Mouse (Mus musculus): Measurements from ENCODE around the gene Dgkz.

Dgkz gene

DNA sequence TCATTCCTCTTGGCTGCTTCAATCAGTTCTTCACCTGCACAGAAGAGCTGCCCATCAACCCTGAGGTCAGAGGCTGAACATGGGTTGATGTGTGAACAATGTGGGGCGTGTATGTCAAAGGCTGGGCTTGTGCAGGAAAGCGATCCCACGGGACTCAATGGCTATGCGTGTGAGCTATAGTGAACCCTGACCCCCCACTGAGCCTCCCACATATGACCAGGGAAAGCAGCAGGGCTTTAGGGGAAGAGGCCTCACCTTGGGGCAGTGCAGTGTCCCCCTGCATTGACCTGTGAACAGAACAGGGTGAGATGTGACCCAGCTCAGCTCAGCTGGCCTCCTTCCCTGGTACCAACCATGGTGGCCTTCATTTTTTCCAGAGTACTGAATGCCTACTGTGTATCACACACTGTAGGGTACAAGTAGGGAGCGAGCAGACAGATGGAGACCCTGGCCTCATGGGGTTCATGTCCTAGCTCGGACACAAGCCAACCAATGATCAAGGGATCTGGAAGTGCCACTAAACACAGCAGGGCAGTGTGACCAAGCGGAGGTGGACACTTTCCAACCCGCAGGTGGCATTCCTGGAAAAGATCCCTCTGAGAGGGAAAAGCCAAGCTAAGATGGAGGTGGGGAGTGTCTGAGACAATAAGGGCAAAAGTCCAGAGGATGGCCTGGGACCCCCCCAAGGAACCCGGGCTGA is 40.7 kb downstream of the Dgkz start:
- DNase-seq (ENCODE audit: low read depth) = no peak

DNA sequence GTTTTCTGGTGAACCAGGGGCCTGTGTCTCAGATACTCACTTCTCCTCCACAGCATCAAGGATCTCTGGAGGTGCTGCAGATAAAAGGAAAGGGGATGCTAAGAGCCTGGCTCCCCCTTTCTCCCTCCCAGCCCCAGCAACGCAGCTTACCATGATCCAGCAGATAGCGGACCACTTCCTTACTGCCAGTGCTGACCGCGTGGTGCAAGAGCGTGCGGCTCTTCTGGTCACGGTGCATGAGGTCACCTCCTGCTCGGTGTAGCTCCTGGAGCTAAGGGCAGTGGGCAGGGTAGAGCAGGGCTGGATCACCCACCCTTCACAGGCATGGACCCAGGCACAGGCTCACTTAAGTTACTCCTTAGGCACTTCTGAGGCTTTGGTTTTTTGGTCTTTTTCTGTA is 41.6 kb downstream of the Dgkz start:
- DNase-seq (ENCODE audit: low read depth) = no peak

DNA sequence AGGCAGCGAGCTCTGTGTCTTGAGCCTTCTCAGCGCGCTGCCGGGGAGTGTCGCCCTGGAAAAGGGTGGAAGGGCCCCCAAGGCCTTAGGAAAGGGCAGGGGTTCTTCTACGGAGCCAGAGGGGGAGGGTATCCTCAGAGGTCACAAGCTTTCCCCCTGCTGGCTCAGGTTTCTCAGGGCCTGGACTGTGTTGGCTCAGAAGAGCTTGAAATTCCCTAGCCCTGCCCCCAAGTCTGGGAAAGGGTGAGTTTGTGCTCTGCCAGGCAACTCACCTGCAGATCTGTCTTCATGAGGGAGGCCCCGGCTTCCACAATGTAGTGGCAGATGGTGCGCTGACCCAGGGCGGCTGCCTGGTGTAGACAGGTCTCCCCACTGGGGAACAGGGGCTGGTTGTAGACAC is 42.2 kb downstream of the Dgkz start:
- DNase-seq (ENCODE audit: low read depth) = no peak

DNA sequence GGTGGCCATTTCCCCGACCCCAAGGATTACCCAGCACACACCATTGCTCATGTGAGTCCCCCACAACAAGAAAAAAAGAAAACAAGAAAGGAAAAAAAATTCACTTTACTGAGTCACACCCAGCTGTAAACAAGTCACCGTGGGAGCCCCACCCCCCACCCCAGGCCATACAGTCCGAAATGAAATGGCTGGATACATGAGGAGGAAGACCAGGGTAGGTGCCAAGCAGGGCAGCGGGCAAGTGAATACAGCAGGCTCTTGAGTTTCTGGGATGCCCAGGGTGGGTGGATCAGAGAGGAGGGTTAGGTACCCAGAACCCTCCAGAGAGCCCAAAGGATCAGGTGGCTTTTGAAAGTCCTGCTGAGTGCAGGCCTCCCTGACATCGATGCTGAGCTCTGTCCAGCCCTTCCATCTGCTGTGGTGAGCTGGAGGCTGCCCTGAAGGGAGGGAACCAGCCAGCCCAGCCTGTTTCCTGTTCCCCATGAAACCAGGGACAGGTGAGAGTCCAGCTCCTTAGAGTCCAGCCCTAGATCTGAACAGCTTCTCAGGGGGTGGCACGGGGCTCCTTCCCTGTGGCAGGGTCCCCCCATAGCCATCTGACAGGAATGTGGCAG is 42.8 kb downstream of the Dgkz start:
- no peak for DNase-seq (ENCODE audit: low read depth)

DNA sequence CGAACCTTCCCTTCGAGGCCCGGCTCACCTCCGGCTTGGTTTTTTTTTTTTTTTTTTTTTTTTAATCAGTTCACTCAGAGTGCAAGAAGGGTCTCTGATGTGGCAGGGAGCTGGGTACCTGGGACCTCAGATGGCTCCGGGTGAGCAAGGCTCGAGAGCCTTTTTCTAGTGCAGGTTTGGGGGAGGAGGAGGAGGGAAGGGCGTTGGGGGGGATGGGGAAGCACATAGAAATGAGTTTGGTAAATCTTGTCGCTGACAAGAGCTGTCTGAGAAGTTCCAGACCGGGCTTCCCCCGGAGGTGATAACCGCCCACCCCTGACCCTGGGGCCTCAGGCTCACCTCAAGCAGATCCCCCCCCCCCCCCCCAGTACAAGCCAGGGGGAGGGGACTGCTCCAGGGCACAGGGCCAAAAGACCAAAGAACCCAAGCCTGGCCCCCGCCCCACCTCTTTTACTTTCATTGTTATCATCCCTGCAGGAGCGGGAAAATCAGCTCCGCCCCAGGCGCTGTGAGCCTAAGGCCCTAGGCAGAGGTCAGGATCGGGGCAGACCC is 43.4 kb downstream of the Dgkz start, which contains the start of gene Mdk:
TSS of gene Mdk (minus strand) at position 138 of the 552 bp plus-strand sequence.
- DNase-seq (ENCODE audit: low read depth) = no peak

DNA sequence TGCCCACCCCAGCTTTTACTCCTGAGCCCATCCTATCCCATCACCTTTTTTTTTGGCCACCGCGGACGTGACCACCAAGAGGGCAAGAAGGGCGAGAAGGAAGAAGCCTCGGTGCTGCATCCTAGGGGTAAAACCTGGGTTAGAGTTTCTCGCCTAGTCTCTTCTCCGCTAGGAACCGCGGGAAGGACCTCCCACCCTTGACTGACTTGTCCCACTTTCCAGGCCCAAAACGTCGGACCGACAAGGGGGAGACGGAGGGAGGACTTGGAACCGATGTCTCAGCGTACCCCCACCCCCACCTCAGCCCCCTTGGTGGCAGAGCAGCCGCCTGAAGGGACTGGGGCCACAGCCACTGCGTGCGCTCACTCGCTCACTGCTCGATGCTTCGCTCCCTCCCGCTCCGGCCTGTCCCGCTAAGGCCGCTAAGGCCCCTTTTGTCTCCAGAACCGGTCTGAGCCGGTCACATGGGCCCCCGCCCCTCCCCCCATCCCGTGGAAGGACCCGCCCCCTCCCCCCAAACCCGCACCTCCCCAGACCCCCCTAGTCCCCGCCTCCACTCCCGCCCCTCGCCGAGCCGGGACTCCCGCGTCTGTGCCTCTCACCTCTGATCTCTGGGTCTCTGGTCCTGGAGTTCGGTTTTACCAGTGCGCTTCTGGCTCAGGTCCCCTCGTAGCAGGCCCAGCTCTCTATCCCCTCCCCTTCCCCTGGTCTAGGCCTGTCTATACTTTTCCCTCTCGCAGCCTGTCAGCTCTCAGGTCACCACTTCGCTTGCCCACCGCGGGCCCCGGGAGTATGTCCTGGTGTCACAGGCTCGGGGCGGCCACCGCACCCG is 44.1 kb downstream of the Dgkz start:
- DNase-seq (ENCODE audit: low read depth) = no peak

DNA sequence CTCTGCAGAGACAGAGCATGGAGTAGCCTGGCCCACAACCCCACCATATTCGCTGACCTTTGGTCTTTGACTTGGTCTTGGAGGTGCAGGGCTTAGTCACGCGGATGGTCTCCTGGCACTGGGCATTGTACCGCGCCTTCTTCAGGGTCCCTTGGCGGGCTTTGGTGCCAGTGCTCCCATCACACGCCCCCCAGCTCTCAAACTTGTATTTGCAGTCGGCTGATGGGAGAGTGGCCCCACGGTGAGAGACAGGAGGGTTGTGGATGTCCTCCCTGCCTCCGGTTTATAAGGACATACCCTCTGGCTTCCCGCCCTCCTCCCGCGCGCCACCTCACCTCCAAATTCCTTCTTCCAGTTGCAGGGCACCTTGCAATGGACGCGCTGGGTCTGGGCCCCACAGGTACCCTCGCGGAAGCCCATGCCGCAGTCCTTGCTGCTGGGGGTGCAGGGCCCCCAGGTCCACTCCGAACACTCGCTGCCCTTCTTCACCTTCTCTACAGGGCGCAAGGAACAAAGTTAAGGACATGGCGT is 44.8 kb downstream of the Dgkz start:
- no peak for DNase-seq (ENCODE audit: low read depth)

DNA sequence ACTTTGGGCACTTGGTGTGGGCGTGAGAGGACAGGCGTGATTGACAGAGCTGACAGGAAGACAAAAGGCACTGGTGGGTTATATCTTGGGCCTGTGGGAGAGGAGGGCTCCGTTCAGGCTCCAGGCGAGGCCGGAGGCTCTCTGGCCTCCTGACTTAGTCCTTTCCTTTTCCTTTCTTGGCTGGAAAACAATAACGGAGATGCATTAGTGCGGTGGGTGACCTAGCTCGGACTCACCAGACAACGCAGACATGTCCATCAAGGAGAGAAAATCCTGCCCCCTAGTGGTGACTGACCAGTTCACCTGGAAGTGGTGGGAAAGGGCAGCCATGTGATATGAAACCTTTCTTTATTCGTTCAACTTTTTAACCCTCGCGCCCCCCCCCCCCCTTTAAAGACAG is 45.7 kb downstream of the Dgkz start:
- DNase-seq (ENCODE audit: low read depth) = peak; percentile 73

DNA sequence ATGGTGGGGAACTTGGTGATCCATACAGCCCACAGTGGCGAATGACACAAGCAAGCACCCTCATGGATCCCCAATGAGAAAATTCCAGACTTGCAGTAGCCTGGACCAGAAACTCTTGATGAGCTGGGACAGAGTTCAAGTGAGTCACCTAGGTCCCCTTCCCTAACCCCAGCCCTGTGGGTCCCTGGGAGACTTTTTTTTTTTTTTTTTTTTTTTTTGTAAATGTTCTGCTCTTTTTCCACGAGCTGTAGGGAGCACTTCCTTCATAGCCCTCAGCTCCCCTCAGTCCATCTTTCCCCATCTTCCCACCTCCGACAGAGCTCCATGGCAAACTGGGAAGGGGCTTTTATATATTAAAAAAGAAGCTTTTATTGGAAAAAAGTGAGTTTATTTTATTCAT is 46.2 kb downstream of the Dgkz start:
- no peak for DNase-seq (ENCODE audit: low read depth)

DNA sequence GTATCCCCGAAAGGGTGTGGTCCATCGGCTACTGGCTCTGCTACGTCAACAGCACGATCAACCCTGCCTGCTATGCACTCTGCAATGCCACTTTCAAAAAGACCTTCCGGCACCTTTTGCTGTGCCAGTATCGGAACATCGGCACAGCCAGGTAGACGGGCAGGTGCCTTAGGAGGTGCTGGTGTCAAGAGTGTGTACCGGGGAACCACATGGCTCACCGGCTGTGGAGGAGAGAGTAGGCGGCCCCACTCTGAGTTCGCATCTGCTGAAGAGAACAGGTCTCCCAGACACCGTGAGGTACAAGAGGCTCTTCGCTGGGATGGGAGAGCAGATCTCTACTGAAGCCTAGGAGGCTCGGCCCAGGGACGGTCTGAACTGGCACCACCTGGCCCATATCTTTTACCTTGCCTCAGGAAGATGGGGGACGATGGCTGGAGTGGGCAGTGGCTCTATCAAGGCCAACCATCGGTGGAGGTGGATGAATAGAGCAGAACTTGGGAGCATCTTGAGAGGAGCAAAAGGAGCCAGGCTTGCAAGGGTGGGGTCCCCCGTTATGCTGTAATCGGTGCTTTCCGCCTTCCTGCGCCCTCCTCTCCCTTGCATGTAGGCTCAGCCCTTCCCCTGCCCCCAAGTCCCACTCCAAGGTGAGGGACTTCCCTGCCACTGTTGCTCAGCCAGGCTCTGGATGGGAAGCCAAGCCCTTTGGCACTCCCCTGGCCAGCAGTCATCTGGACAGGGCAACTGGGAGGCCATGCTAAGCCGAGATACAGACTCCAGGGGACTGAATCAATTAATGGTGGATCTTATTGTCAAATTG is 46.9 kb downstream of the Dgkz start:
- DNase-seq (ENCODE audit: low read depth) = no peak

DNA sequence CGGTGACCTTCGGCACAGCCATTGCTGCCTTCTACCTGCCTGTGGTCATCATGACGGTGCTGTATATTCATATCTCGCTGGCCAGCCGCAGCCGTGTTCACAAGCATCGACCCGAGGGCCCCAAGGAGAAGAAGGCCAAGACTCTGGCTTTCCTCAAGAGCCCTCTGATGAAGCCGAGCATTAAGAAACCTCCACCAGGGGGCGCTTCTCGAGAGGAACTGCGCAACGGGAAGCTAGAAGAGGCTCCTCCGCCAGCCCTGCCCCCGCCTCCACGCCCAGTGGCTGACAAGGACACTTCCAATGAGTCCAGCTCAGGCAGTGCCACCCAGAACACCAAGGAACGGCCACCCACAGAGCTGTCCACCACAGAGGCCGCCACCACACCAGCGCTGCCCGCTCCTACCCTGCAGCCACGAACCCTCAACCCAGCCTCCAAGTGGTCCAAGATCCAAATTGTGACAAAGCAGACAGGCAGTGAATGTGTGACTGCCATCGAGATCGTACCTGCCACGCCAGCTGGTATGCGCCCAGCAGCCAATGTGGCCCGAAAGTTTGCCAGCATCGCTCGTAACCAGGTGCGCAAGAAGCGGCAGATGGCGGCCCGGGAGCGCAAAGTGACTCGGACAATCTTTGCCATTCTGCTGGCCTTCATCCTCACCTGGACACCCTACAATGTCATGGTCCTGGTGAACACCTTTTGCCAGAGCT is 47.7 kb downstream of the Dgkz start:
- DNase-seq (ENCODE audit: low read depth) = peak; percentile 25

DNA sequence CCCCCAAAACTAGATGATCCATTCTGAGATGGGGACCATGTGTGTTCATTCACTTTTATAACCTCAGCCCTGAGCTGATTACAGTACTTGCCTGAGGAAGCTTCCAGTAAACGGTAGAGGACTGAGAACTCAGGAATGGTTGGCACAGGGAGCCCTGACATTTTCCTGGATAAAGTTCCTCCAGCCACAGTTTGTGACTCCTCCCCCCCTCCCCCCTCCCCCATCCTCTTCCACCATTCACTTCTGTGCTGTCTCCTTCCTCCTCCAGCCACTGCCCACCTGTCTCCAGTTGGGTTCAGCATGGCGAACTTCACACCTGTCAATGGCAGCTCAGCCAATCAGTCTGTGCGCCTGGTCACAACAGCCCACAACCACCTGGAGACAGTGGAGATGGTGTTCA is 48.7 kb downstream of the Dgkz start, which contains the start of gene Chrm4:
TSS of gene Chrm4 (plus strand) at position 301 of the 400 bp plus-strand sequence.
- DNase-seq (ENCODE audit: low read depth) = no peak

DNA sequence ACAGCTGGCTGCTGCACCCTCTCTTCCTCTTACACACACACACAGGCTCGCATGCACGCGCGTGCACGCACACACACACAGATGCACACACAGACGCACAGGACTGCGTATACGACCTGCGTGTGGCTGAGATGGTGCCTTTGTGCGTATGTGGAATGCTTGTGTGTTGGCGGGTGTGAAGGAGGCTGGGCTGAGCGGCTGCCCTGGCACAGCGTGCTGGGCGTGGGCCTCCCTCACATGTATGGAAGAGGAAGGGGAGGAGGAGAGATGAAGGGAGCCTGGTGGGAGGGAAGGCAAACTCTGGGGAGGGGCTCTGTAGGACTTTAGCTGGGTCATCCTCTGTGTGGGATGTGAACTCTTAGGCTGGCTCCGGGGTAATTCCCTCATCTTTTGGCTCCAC is 50.2 kb downstream of the Dgkz start:
- DNase-seq (ENCODE audit: low read depth) = no peak

DNA sequence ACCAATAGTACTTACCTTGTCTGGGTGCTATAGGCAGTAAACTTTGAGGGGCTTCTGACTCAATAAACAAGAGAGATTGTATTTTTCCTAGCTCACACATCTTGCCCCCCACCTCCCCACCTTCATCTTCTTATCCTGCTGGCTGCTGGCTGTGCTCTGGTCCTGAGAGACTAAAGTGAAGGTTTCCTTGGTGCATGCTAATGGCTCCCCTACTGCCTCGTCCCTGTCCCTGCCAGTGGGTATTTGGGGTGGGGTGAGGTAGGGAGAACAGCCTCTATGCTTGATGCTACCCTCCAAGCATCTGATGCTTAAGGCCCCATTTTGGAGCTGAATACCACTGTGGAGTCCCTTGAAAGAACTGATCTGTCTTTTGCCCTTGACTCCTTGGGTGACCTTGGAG is 50.9 kb downstream of the Dgkz start:
- no peak for DNase-seq (ENCODE audit: low read depth)

DNA sequence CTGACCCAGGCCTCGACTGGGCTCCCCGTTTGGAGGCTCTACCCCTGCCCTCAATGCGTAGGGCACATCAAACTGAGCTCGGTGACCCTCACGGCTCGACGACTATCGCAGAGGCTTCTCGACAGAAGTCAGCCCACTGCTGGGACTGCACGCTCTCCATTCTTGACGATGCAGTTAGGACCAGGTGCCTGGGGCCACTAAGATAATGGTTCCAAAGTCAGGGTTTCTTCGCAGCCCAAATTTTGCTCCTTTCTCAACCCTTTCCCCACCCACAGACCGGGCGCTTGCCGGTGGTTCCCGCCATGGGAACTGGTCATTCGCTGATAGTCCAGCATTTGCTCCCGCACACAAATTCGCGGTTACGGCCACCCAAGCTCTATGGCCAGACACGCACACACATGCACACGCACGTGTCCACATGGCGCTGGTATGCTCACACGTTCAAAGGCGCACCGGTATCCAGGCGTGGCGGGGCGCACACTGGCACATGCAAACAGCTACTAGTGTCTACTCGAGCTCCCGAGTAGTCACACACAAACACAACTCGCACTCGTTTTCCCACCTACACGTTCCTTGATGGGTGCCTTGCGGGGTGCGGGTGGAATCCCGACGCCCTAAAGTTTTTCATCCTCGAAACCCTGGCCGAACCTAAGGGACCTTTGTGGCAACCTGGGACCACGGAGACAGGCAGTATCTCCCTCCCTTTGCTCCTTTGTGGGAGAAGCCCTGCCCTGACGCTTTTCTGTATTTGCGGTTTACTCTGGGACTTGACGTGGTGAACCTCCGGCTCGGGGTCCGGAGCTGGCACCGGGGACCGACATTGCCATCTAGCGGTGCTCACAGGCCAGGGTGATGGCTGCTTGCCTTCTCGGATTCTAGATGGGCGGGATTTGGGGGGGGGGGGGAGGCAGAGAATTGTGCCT is 52.0 kb downstream of the Dgkz start:
- DNase-seq (ENCODE audit: low read depth) = peak; percentile 79

DNA sequence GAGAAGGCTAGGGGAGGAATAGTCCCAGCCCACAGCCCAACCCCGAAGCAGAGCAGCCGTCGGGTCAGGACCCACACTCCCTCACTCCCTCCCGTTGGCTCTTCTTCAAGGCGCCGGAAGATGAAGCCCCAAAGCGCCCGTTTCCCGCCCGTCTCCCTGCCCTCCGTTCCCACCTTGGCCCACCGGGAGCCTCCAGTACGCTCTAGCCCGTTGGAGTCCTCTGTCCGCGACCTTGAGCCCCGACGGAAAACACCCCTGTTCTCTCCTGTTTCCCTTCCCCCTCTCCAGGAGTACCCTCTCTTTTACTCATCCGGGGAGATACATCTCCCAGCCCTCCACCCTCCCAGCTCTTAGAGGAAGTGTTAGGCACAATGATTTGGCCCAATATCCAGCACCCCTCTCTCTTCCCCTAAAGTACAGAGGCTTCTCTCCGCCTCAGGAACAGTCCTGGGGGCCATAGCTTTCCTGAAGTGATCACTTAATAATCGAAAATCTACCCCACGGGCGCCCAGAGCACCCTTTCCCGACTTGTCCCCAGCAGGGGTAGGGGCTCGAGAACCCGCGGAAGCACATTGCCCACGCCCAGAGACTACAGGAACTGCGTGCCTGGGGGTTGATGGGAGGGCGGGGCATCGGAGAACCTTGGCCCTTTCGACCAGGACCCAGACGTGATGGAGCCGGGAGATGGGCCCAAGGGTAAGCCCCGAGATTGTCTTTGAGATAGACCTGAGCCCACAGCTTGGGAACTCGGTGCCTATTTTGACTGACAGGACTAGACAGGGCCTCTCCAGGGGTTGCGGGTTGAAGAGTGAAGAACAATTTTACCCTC is 52.9 kb downstream of the Dgkz start:
- no peak for DNase-seq (ENCODE audit: low read depth)

DNA sequence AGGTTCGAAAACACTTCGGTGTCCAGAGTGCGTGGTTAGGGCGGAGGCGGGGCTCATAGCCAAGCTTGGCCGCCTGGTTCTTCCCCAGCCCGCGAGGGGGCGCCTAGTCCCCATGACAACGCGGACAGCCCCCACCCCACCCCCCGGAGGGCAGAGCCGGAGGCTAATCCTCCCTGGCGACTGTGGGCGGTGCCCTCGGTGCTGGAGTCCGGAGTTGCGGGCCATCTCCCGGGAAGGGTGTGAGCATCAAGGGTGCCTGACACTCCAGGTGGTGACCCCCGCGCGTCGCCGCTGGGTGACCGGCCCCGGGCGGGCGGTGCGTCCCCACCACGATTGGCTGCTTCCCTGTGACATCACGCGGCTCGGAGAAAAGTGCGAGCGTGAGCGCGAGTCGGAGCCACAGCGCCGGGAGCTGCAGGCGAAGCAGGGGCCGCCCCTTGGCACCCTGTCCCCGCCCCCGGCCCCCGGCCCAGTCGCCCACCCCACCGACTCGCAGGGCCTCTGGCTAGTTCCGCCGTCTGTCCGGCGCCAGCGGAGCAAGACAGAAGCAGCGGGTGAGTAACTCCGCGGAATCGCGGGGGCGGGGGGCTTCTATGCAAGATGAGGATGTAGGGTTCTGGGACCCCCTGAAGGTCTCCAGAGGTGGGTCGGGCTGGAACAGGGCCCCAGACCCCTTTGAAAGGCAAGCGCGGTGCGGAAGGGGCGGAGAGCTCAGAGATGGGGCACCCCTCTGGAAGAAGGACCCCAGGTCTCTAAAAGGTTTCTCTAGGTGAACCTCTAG is 53.7 kb downstream of the Dgkz start:
- DNase-seq (ENCODE audit: low read depth) = peak; percentile 73

DNA sequence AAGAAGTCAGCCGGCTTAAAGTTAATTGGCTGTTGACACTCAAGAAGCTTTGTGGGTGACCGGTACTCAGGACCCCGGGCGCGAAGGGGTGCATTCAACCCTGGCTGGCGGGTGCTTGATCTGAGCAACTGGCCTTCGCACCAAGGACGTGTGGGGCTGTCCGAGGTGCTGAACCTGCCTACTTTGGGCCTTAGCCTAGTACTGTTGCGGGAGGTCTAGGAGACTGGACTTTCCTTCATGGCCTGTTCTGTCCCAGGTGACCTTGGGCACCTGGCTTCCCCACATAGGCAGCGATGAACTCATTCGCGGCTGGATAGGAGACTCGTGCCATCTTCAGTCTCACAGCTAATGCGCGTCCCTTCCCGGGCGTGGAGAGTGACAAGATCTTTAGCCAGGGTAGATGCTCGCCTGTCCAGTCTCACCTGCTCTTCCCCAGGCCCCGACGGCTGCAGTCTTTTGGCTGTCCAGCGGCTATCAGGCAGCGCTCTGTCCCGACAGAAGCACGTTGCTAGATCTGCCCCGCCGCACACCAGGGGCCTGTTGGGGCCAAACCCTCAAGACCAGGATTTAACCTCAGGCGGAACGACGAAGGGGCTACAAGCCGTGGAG is 54.4 kb downstream of the Dgkz start:
- peak; percentile 59 for DNase-seq (ENCODE audit: low read depth)

Measured in NIH3T3 (cell line).